Mouse (Mus musculus) heart, postnatal 0 days (tissue): ENCODE results near the gene Il1rapl2. TPM values are rescaled to one million over a fixed set of nuclear protein-coding genes. Genes with fewer than 3 reads are reported as not detected.

Experiments
- ATAC-seq: fragments of 200-750 bp; cut with Nextera tagmentation; 2 replicates; pipeline ENCODE4 v1.8.0; 2017; ENCODE audit warnings: low read depth, moderate number of reproducible peaks, moderate library complexity; ENCODE audit not compliant: insufficient read depth
- DNase-seq: peaks from one replicate; pipeline ENCODE4 v3.0.0-alpha.2; 2016; ENCODE audit warnings: low spot score
- H3K27ac ChIP-seq: fragments of 300-500 bp; sonication (generic); 2 replicates; pipeline ENCODE4 v1.5.1; 2014; ENCODE audit warnings: low read depth, mild to moderate bottlenecking
- H3K27me3 ChIP-seq: fragments of 300-500 bp; sonication (generic); 2 replicates; pipeline ENCODE4 v1.6.1; 2014; ENCODE audit warnings: low read length, mixed read lengths; ENCODE audit not compliant: control insufficient read depth, insufficient read depth
- H3K36me3 ChIP-seq: fragments of 300-500 bp; sonication (generic); replicated peaks from 2 replicates; pipeline ENCODE4 v1.6.1; 2014; ENCODE audit warnings: low read length, mixed read lengths; ENCODE audit not compliant: control insufficient read depth, insufficient read depth
- H3K4me1 ChIP-seq: fragments of 300-500 bp; sonication (generic); 2 replicates; pipeline ENCODE4 v1.6.1; 2014; ENCODE audit warnings: antibody characterized with exemption; ENCODE audit not compliant: control insufficient read depth, insufficient read depth
- H3K4me2 ChIP-seq: fragments of 300-500 bp; sonication (generic); 2 replicates; pipeline ENCODE4 v1.6.1; 2014; ENCODE audit warnings: low read depth, mild to moderate bottlenecking, low read length, moderate library complexity
- H3K4me3 ChIP-seq: fragments of 300-500 bp; sonication (generic); 2 replicates; pipeline ENCODE4 v1.5.1; 2014; ENCODE audit warnings: low read depth, low read length
- H3K9ac ChIP-seq: fragments of 300-500 bp; sonication (generic); replicated peaks from 2 replicates; pipeline ENCODE4 v1.6.1; 2014; ENCODE audit warnings: low read depth, low read length, mixed read lengths
- H3K9me3 ChIP-seq: fragments of 300-500 bp; sonication (generic); replicated peaks from 2 replicates; pipeline ENCODE4 v1.6.1; 2016; ENCODE audit warnings: low read length; ENCODE audit not compliant: control insufficient read depth
- CTCF ChIP-seq: IDR thresholded peaks from 2 replicates; pipeline ENCODE4 v1.5.1; 2016; ENCODE audit warnings: antibody characterized with exemption, control low read depth, low read depth
- EP300 ChIP-seq: IDR thresholded peaks from 2 replicates; pipeline ENCODE4 v1.6.1; 2016; ENCODE audit warnings: antibody characterized with exemption, low read depth
- WGBS: fragments of 180-500 bp; shearing (Covaris S2); extraction: QIAGEN DNeasy Blood & Tissue Kit; methylation state at CpG from one replicate; pipeline ENCODE4 v1.1.7; 2014; 5-methylcytosine and 5-hydroxymethylcytosine counted together
- polyA plus RNA-seq: library from polyadenylated mRNA; unstranded; fragments of >200 nt; fragmentation: Nextera tagmentation; extraction: Ambion mirVana; gene quantifications from 2 replicates; pipeline ENCODE4 v1.2.1, GENCODE M21; 2015
- total RNA-seq: library from RNA; depleted of rRNA; stranded (reverse); fragments of >200 nt; gene quantifications from 2 replicates; pipeline ENCODE4 v1.2.3, GENCODE M21; 2014; ENCODE audit warnings: low replicate concordance; rRNA removed

Il1rapl2 gene
- not detected in 2 replicates for total RNA-seq
- 0.07 TPM in 1 of 2 replicates, not detected in the other for polyA plus RNA-seq

DNA sequence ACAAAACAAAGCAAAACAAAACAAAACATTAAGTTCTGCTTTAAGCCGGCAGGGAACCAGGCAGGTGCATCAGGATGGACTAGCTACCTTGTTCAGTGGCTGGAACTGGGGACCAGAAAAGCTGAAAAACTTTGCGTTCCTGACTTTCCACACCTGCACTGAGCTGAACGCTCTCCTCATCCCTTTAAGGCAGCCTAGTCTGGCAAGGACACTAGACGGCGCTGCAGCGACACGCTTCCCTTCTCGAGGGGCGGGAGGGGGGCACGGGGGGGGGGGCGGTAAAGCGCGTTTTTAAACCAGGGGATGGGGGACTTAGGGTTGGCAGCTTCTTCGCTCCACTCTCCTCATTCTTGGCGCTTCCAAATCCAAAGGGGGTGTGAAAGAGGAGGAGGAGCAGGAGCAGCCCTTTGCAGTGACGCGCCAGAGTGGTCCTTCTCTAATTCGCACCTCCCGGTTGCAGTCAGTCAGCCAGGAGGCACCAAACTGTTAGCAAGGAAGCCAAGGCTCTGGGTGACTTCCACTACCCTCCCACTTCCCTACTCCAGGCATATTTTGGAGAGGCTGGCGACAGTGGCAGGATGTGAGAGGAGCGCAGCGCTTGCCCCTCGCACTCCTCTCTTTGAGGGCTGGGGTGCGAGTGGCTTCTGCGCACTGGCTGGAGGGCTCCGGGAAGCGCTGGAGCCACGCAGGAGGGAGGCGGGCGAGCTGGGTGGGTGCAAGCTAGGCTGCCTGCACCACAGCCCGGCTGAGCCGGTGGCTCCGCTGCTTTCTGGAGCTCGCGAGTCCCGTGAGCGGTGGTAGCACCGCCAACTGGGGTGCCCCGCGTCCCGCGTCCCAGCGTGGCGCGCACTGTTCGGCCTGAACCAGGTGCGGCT lies at the start of gene Il1rapl2:
Gene Il1rapl2 (plus strand): TSS at position 288 of the 875 bp plus-strand sequence.
- Histone ChIP-seq H3K27ac (no peak within 1 kb of the TSS), H3K36me3 (no peaks in the 10 kb centered on the region), H3K4me2 (peak within 1 kb of the TSS; percentile 70), H3K9ac (no peak within 1 kb of the TSS), H3K27me3 (peaks cover 15% of the 10 kb centered on the region), H3K9me3 (no peaks in the 10 kb centered on the region), H3K4me1 (no peaks in the 10 kb centered on the region), H3K4me3 (peak within 1 kb of the TSS; percentile 40)
- DNase-seq (no peak), ATAC-seq (peak; percentile 55; the same call in 1 of the 2 replicates)
- TF ChIP-seq EP300 (no peak), CTCF (peak; percentile 39)
- 14% methylated on average over 47 of the region's 47 CpGs for WGBS

DNA sequence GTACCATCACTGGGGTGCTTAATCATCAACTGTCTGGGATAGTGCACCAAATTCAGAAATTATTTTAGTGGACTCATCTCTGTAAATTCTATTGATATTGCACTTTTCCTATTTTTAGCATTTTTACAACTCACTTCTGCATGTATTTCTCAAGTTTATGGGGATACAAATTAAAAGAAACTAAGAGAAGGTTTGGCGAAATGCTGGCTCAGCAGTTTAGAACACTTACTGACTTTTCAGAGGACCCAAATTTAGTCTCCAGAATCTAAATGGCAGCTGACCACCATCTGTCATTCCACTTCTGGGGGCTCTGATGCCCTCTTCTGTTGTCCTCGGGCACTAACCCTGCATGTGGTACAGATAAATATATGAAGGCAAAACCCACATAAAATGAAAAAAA lies 22.1 kb upstream of the Il1rapl2 start:
- TF ChIP-seq CTCF, result no peak
- TF ChIP-seq EP300, result no peak
- ATAC-seq (no peak), DNase-seq (no peak)
- H3K4me2 ChIP-seq, result no peak overlapping the region
- no peaks in the 10 kb centered on the region for H3K4me1 ChIP-seq
- no peaks in the 10 kb centered on the region for H3K36me3 ChIP-seq
- H3K27ac ChIP-seq, result no peak overlapping the region
- 59% methylated on average over 2 of the region's 2 CpGs for WGBS
- no peaks in the 10 kb centered on the region for H3K27me3 ChIP-seq
- H3K9me3 ChIP-seq, result no peaks in the 10 kb centered on the region
- no peak overlapping the region for H3K4me3 ChIP-seq
- no peak overlapping the region for H3K9ac ChIP-seq

GRCm38 (mm10) chrX:137569472-137570188 lies 778 bp upstream of the Il1rapl2 start:
- Histone ChIP-seq H3K4me2 (peak overlapping the region; percentile 70), H3K4me1 (no peaks in the 10 kb centered on the region), H3K36me3 (no peaks in the 10 kb centered on the region), H3K9me3 (no peaks in the 10 kb centered on the region), H3K9ac (no peak overlapping the region), H3K27ac (no peak overlapping the region), H3K27me3 (peaks cover 15% of the 10 kb centered on the region), H3K4me3 (peak overlapping the region; percentile 40)
- DNase-seq (no peak), ATAC-seq (no peak)
- WGBS, result 22% methylated on average over 21 of the region's 21 CpGs
- TF ChIP-seq EP300 (no peak), CTCF (no peak)

DNA sequence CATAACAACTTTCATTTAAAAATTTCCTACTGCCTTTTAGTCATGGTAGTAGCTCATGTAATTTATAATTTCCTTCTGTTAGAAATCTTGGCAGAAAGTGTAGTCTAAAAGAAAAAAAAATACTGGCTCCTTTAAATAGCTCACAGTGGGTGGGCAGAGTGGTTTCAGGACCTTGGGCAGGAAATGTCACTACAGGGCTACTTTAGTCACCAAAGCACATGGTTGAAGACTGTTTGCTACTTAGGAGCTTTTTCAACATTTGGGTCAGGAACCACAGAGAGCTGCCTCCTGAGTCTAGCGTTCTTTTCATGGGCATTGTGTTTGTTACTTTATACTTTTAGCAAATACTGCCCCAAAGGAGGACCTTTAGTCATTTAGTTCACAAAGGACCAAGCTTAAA lies 12.2 kb downstream of the Il1rapl2 start:
- H3K9ac ChIP-seq, result no peak overlapping the region
- H3K27ac ChIP-seq, result no peak overlapping the region
- H3K36me3 ChIP-seq, result no peaks in the 10 kb centered on the region
- H3K27me3 ChIP-seq, result no peaks in the 10 kb centered on the region
- no peak overlapping the region for H3K4me3 ChIP-seq
- no peaks in the 10 kb centered on the region for H3K4me1 ChIP-seq
- no peak for ATAC-seq
- no peak for DNase-seq
- no peaks in the 10 kb centered on the region for H3K9me3 ChIP-seq
- WGBS, result 50% methylated on average over 1 of the region's 1 CpGs
- TF ChIP-seq EP300, result no peak
- no peak for TF ChIP-seq CTCF
- no peak overlapping the region for H3K4me2 ChIP-seq

GRCm38 (mm10) chrX:137620697-137621096 lies 50.3 kb downstream of the Il1rapl2 start:
- Histone ChIP-seq H3K4me2 (no peak overlapping the region), H3K9me3 (no peaks in the 10 kb centered on the region), H3K27me3 (no peaks in the 10 kb centered on the region), H3K4me1 (no peaks in the 10 kb centered on the region), H3K27ac (no peak overlapping the region), H3K36me3 (no peaks in the 10 kb centered on the region), H3K4me3 (no peak overlapping the region), H3K9ac (no peak overlapping the region)
- DNase-seq (no peak), ATAC-seq (no peak)
- TF ChIP-seq CTCF, result peak; percentile 33; the same call in 1 of the 2 replicates
- no peak for TF ChIP-seq EP300
